Mouse (Mus musculus): ENCODE data around the gene Scin. TPM values are rescaled to one million over a fixed set of nuclear protein-coding genes. Genes with fewer than 3 reads are reported as not detected.

Gene Scin
- polyA plus RNA-seq, 1 experiment from 2014 or later = not detected

DNA sequence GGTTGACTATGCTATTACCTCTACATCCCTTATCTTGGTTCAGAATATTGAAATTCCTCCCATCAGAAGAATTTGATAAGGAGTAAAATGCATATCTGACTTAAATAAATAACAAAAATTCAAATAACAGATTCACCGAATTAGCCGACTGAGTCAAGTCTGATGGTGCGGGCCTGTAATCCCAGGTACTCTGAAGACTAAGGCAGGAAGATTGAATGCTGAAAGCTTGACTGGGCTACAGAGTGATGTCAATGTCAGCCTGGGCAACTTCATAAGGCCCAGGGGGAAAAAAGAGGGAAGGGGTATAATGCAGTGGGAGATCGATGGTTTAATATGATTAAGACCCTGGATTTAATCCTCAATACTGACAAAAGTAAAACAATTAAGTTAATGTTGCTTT, 36.6 kb downstream of the Scin start:
- no peaks in the 10 kb centered on the region for H3K9me3 ChIP-seq (ENCODE audit: control insufficient read depth, low read length)
- 97% methylated on average over 4 of the region's 4 CpGs for WGBS
- no peak for ATAC-seq
- no peaks in the 10 kb centered on the region for H3K4me1 ChIP-seq (ENCODE audit: control insufficient read depth, insufficient read depth, low read depth, low read length)
- H3K4me3 ChIP-seq (ENCODE audit: low read length) = no peak overlapping the region
- no peak overlapping the region for H3K4me2 ChIP-seq (ENCODE audit: low read length)
- H3K27me3 ChIP-seq (replicated peaks; ENCODE audit: control insufficient read depth, insufficient read depth, low read length) = no peaks in the 10 kb centered on the region
- no peaks in the 10 kb centered on the region for H3K36me3 ChIP-seq (ENCODE audit: control insufficient read depth, insufficient read depth, low read length)
- no peak overlapping the region for H3K9ac ChIP-seq (ENCODE audit: low read depth, low read length)
- H3K27ac ChIP-seq (ENCODE audit: low read depth, low read length) = no peak overlapping the region

DNA sequence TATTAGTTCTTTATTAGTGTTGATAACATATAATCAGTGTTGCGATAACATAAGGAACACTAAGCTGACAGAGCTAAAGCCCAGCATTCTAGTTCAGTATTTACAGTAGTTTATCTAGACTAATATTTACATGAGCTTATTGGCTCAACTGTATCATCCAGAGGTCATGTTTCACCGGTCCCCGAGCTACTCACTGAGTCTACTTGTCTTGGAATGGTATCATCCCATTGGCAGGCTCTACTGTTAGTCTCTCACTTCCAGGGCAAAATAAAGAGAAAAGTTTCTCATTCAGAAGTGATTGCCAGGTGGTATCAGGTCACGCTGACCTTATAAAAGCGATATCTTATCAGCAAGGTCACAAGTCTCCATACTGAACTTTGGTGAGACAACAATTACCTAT, 37.0 kb downstream of the Scin start:
- 96% methylated on average over 5 of the region's 5 CpGs for whole genome bisulfite sequencing
- Histone ChIP-seq H3K9me3 (ENCODE audit: control insufficient read depth, low read length) (no peaks in the 10 kb centered on the region), H3K4me2 (ENCODE audit: low read length) (no peak overlapping the region), H3K27me3 (replicated peaks; ENCODE audit: control insufficient read depth, insufficient read depth, low read length) (no peaks in the 10 kb centered on the region), H3K9ac (ENCODE audit: low read depth, low read length) (no peak overlapping the region), H3K27ac (ENCODE audit: low read depth, low read length) (no peak overlapping the region), H3K4me3 (ENCODE audit: low read length) (no peak overlapping the region), H3K4me1 (ENCODE audit: control insufficient read depth, insufficient read depth, low read depth, low read length) (no peaks in the 10 kb centered on the region), H3K36me3 (ENCODE audit: control insufficient read depth, insufficient read depth, low read length) (no peaks in the 10 kb centered on the region)
- ATAC-seq = no peak

DNA sequence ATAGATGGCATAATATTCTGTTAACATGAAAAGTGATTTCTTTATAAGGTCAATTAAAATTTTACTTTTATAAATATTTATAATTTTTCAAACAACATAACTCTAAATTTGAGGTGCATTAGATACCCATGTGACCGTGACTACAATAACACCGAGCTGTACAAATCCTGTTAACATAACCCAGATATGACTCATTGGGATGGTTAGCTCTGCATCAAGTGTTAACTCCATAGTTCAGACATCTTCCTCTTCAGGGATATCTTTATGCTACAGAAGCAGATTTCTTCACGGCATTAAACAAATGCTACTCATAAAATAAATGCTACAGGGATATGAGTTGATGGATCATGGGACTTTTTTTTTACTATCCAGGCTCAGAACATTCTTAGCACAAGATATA, 37.6 kb downstream of the Scin start:
- Histone ChIP-seq H3K4me3 (ENCODE audit: low read length) (no peak overlapping the region), H3K27ac (ENCODE audit: low read depth, low read length) (no peak overlapping the region), H3K4me2 (ENCODE audit: low read length) (no peak overlapping the region), H3K27me3 (replicated peaks; ENCODE audit: control insufficient read depth, insufficient read depth, low read length) (no peaks in the 10 kb centered on the region), H3K9me3 (ENCODE audit: control insufficient read depth, low read length) (no peaks in the 10 kb centered on the region), H3K36me3 (ENCODE audit: control insufficient read depth, insufficient read depth, low read length) (no peaks in the 10 kb centered on the region), H3K4me1 (ENCODE audit: control insufficient read depth, insufficient read depth, low read depth, low read length) (no peaks in the 10 kb centered on the region), H3K9ac (ENCODE audit: low read depth, low read length) (no peak overlapping the region)
- ATAC-seq = no peak
- WGBS = 90% methylated on average over 3 of the region's 3 CpGs

DNA sequence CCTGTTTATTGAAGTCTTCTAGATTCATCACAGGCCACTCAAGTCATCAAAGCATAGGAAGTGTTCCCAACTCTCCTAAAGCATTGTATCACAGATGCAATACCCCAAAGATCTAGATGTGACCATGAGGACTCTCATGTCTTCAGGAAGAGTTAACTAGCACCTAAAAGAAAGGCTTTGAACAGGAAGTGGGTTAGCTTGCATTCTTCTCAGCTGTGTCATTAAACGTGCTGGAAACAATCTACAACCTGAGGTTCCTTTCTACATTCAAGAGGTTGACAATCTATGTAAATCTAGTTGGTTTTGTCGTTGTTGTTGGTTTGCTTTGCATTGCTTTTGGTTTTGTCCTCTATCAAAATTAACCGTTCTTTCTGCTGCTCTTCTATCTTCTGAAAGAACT, 44.0 kb downstream of the Scin start:
- no peak overlapping the region for H3K9ac ChIP-seq (ENCODE audit: low read depth, low read length)

DNA sequence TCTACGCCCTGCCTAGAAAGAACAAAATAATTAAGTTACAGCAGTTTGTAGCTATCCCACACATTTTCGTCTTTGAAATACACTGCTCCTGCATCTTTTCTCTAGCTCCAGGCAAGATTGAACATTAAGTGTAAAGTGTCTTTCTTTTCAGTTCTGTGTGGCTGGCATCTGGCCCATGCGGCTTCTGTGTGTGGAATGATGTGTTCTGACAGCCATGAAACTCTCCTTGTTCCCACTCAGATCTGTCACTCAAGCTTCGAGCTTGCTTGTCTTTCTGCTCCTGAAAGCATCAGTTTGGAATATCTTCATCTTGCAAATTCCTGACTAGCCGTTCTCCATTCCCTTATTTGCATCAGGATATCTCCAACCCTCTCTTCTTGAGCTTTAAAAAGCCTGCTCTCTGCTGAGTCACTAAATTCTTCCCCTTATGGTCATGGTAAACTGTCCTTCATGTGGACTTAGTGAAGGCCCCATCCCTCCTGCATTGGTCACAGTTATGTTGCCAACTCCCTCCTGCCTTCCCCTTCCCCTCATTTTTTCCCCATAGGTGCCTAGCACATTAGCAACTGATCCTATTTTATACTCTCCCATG, 48.2 kb downstream of the Scin start:
- WGBS = 57% methylated on average over 5 of the region's 5 CpGs
- no peak overlapping the region for H3K27ac ChIP-seq (ENCODE audit: low read depth, low read length)

More for the DNA sequence above, 44.0 kb downstream of the Scin start:
- 83% methylated on average over 3 of the region's 3 CpGs for WGBS
- Histone ChIP-seq H3K36me3 (ENCODE audit: control insufficient read depth, insufficient read depth, low read length) (no peaks in the 10 kb centered on the region), H3K9me3 (ENCODE audit: control insufficient read depth, low read length) (no peaks in the 10 kb centered on the region), H3K4me3 (ENCODE audit: low read length) (no peak overlapping the region), H3K4me1 (ENCODE audit: control insufficient read depth, insufficient read depth, low read depth, low read length) (no peaks in the 10 kb centered on the region), H3K27ac (ENCODE audit: low read depth, low read length) (no peak overlapping the region), H3K4me2 (ENCODE audit: low read length) (no peak overlapping the region), H3K27me3 (replicated peaks; ENCODE audit: control insufficient read depth, insufficient read depth, low read length) (no peaks in the 10 kb centered on the region)
- no peak for ATAC-seq

DNA sequence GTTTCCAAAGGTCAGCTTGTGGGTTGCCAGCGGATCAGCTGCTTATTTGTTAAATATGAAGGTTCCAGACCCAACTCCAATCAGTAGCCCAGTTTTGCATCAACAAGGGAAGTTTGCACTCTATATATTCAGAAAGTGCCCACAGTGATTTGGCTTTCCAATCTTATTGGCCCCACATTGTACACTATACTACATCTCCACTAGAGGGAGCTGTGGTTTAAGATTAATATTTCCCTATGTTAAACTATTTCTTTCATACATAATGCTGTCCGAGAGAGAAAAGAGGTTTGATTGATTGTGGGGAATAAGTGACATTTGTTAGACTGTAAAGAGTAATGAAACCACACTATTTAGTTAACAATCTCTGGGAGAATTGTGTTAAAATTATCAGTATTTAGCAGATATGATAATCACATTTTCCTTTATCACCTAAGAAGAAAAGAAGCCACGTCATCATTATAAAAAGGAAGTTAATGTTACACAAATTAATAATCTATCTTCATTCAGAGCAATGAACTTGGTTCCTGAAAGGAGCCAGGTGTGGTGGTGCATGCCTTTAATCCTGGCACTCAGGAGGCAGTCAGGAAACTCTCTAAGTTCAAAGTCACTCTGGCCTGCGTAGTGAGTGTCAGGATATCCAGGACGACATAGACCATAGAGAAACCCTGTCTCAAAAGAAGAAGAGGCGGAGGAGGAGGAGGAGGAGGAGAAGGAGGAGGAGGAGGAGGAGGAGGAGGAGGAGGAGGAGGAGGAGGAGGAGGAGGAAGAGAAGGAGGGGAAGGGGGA, 51.4 kb downstream of the Scin start:
- H3K27me3 ChIP-seq (replicated peaks; ENCODE audit: control insufficient read depth, insufficient read depth, low read length) = no peaks in the 10 kb centered on the region
- H3K4me2 ChIP-seq (ENCODE audit: low read length) = no peak overlapping the region
- no peak overlapping the region for H3K9ac ChIP-seq (ENCODE audit: low read depth, low read length)
- H3K4me3 ChIP-seq (ENCODE audit: low read length) = no peak overlapping the region
- no peak overlapping the region for H3K27ac ChIP-seq (ENCODE audit: low read depth, low read length)
- 47% methylated on average over 5 of the region's 6 CpGs for WGBS
- H3K9me3 ChIP-seq (ENCODE audit: control insufficient read depth, low read length) = no peaks in the 10 kb centered on the region
- no peaks in the 10 kb centered on the region for H3K4me1 ChIP-seq (ENCODE audit: control insufficient read depth, insufficient read depth, low read depth, low read length)
- ATAC-seq = no peak
- H3K36me3 ChIP-seq (ENCODE audit: control insufficient read depth, insufficient read depth, low read length) = no peaks in the 10 kb centered on the region

More for the DNA sequence above, 48.2 kb downstream of the Scin start:
- H3K9ac ChIP-seq (ENCODE audit: low read depth, low read length) = no peak overlapping the region
- H3K4me2 ChIP-seq (ENCODE audit: low read length) = no peak overlapping the region
- H3K36me3 ChIP-seq (ENCODE audit: control insufficient read depth, insufficient read depth, low read length) = no peaks in the 10 kb centered on the region
- no peaks in the 10 kb centered on the region for H3K27me3 ChIP-seq (replicated peaks; ENCODE audit: control insufficient read depth, insufficient read depth, low read length)
- no peak overlapping the region for H3K4me3 ChIP-seq (ENCODE audit: low read length)
- ATAC-seq = peak; percentile 68
- H3K4me1 ChIP-seq (ENCODE audit: control insufficient read depth, insufficient read depth, low read depth, low read length) = no peaks in the 10 kb centered on the region
- H3K9me3 ChIP-seq (ENCODE audit: control insufficient read depth, low read length) = no peaks in the 10 kb centered on the region

DNA sequence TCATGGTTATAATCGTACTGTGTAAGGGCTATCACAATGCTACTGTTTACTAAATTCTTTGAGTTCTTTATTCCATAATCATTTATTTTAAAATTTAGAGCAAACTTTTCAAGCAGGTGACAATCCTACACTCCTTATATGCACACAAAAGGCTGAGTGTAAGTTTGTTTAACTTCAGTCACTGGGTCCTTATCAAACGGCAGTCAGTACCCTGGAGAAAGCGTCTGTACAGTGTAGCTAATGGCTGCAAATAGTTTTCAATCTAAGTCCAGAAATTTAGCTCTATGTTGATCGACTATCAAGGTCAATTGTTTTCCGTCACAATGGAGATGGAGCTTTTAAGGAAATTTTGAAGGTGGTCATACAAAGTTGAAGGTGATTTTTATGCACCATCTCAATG, 52.0 kb downstream of the Scin start:
- Histone ChIP-seq H3K27ac (ENCODE audit: low read depth, low read length) (no peak overlapping the region), H3K4me2 (ENCODE audit: low read length) (no peak overlapping the region), H3K9me3 (ENCODE audit: control insufficient read depth, low read length) (no peaks in the 10 kb centered on the region), H3K27me3 (replicated peaks; ENCODE audit: control insufficient read depth, insufficient read depth, low read length) (no peaks in the 10 kb centered on the region), H3K9ac (ENCODE audit: low read depth, low read length) (no peak overlapping the region), H3K4me1 (ENCODE audit: control insufficient read depth, insufficient read depth, low read depth, low read length) (no peaks in the 10 kb centered on the region), H3K36me3 (ENCODE audit: control insufficient read depth, insufficient read depth, low read length) (no peaks in the 10 kb centered on the region), H3K4me3 (ENCODE audit: low read length) (no peak overlapping the region)
- WGBS = 76% methylated on average over 5 of the region's 5 CpGs
- ATAC-seq = no peak

DNA sequence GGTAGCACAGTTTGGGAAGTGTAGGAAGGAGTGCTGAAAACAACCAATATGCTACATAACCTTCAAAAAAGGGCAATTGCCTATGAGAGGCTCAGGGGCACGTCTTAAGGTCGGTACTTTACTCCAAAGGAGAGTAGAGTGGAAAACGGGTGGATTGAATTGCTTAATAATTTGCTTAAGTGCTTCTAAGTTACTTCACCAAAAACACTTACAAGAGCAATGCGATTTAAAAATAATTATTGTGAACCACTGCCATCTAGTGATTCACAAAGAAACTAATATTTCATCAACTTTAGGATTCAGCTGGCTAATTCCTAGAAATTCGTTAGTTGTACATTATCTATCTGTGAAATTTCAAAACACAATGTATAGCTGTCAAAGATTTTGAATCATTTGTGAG, 60.4 kb downstream of the Scin start:
- H3K9me3 ChIP-seq (ENCODE audit: control insufficient read depth, low read length) = no peaks in the 10 kb centered on the region
- ATAC-seq = no peak
- 72% methylated on average over 5 of the region's 5 CpGs for WGBS
- H3K27me3 ChIP-seq (replicated peaks; ENCODE audit: control insufficient read depth, insufficient read depth, low read length) = no peaks in the 10 kb centered on the region
- H3K4me3 ChIP-seq (ENCODE audit: low read length) = no peak overlapping the region
- no peak overlapping the region for H3K9ac ChIP-seq (ENCODE audit: low read depth, low read length)
- no peak overlapping the region for H3K27ac ChIP-seq (ENCODE audit: low read depth, low read length)
- no peak overlapping the region for H3K4me2 ChIP-seq (ENCODE audit: low read length)
- no peaks in the 10 kb centered on the region for H3K4me1 ChIP-seq (ENCODE audit: control insufficient read depth, insufficient read depth, low read depth, low read length)
- H3K36me3 ChIP-seq (ENCODE audit: control insufficient read depth, insufficient read depth, low read length) = no peaks in the 10 kb centered on the region

DNA sequence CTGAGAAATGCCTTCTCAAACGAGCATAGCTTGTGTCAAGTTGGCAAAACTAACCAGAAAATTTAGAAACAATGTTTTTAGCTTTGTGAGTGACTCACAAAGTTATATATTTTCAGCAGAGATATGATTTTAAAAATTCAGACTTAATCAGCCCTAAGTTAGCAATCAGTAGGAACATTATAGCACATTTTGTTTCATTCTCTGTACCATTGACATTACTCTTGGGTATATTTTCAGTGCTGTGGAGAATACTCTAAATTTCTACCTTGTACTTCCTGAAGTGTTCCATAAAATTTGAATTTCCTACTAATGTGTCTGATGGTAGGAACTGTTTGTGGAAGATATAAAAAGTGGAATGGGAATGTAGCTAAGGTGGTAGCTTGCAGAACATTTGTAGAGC, 87.0 kb downstream of the Scin start:
- Histone ChIP-seq H3K9ac (ENCODE audit: low read depth, low read length) (no peak overlapping the region), H3K27me3 (replicated peaks; ENCODE audit: control insufficient read depth, insufficient read depth, low read length) (no peaks in the 10 kb centered on the region), H3K4me2 (ENCODE audit: low read length) (no peak overlapping the region), H3K36me3 (ENCODE audit: control insufficient read depth, insufficient read depth, low read length) (no peaks in the 10 kb centered on the region), H3K9me3 (ENCODE audit: control insufficient read depth, low read length) (no peaks in the 10 kb centered on the region), H3K4me3 (ENCODE audit: low read length) (no peak overlapping the region), H3K27ac (ENCODE audit: low read depth, low read length) (no peak overlapping the region), H3K4me1 (ENCODE audit: control insufficient read depth, insufficient read depth, low read depth, low read length) (no peaks in the 10 kb centered on the region)
- no peak for ATAC-seq
- 67% methylated on average over 1 of the region's 1 CpGs for WGBS
